Mouse (Mus musculus): ENCODE data around the gene Riok2. TPM values are rescaled to one million over a fixed set of nuclear protein-coding genes. Genes with fewer than 3 reads are reported as not detected.

Riok2 gene
- 1.2 and 1.7 TPM in 2 replicates for polyA plus RNA-seq (2012; rRNA removed)

GRCm38 (mm10) chr17:17373918-17374910 is at the start of gene Riok2:
Gene Riok2, plus strand, starts transcription at chr17:17374309.

GRCm38 (mm10) chr17:17402222-17403004 is 28.3 kb downstream of the Riok2 start, which contains the start of gene Lix1:
Gene Lix1, plus strand, starts transcription at chr17:17402672.

Other genes starting within 250 kb of the Riok2 start
- 0.23 and 0.45 TPM in 2 replicates for gene Lix1, start 28.4 kb downstream of the Riok2 start, polyA plus RNA-seq (2012; rRNA removed)